Mouse (Mus musculus) neural tube, embryonic 15.5 days (tissue): ENCODE results near the gene Mpg. TPM values are rescaled to one million over a fixed set of nuclear protein-coding genes. Genes with fewer than 3 reads are reported as not detected.

Experiments
- polyA plus RNA-seq: library from polyadenylated mRNA; unstranded; fragments of >200 nt; fragmentation: Nextera tagmentation; extraction: Ambion mirVana; gene quantifications from 2 replicates; pipeline ENCODE4 v1.2.1, GENCODE M21; 2015

Gene Mpg
- polyA plus RNA-seq, 1 experiment from 2014 or later = 37.8 TPM

Other genes starting within 250 kb of the Mpg start
- 394 and 482 TPM in 2 replicates for gene Nsg2, start 226.0 kb upstream of the Mpg start, polyA plus RNA-seq
- gene Il9r, start 26.2 kb upstream of the Mpg start, polyA plus RNA-seq = 1.5 TPM in 1 of 2 replicates, not detected in the other
- 45.6 and 54.3 TPM in 2 replicates for gene Snrnp25, start 21.1 kb upstream of the Mpg start, polyA plus RNA-seq
- 23.8 and 28.4 TPM in 2 replicates for gene Rhbdf1, start 4.2 kb upstream of the Mpg start, polyA plus RNA-seq
- gene Nprl3, start 41.2 kb downstream of the Mpg start, polyA plus RNA-seq = 38.8 and 42.5 TPM in 2 replicates
- gene Hba-x, start 49.9 kb downstream of the Mpg start, polyA plus RNA-seq = 33.0 and 50.2 TPM in 2 replicates
- gene Hba-a1, start 57.0 kb downstream of the Mpg start, polyA plus RNA-seq = 2,622 and 3,044 TPM in 2 replicates
- 0.93 and 1.1 TPM in 2 replicates for gene Hbq1b, start 60.5 kb downstream of the Mpg start, polyA plus RNA-seq
- 6,998 and 8,084 TPM in 2 replicates for gene Hba-a2, start 70.0 kb downstream of the Mpg start, polyA plus RNA-seq
- gene Hbq1a, start 73.6 kb downstream of the Mpg start, polyA plus RNA-seq = 0.79 and 1.5 TPM in 2 replicates
- 17.2 and 17.8 TPM in 2 replicates for gene Sh3pxd2b, start 121.3 kb downstream of the Mpg start, polyA plus RNA-seq
- 34.9 and 38.5 TPM in 2 replicates for gene Ubtd2, start 228.9 kb downstream of the Mpg start, polyA plus RNA-seq